ENCODE assay signal across 9 mouse cellular contexts in genomic region chr10:95262388-95262787, GRCm38 (mm10).
A peak's percentile ranks its signal among the peaks of the same experiment; 100 is the strongest.
DNase-seq lines count a peak whose midpoint lies in the region; ATAC-seq and TF ChIP-seq lines count a peak whose summit lies in the region.
"Had no signal": no experiment of that assay in that cellular context is flagged by ENCODE, and none has a peak within 500 bp of the region (broad histone marks: within the 10 kb centered on the region; RNA-seq: fewer than 3 reads in every experiment).

No protein-coding gene starts in this region.

- 58% methylated on average over 11 of the region's 11 CpGs for WGBS in kidney, adult 2 months
- 15% methylated on average over 11 of the region's 11 CpGs for WGBS in liver, embryonic 12.5 days (ENCODE audit: insufficient replicate concordance)
- WGBS in hindbrain, embryonic 11.5 days, result 11% methylated on average over 11 of the region's 11 CpGs

- H3K4me3 ChIP-seq in kidney, adult 2 months (ENCODE audit: insufficient read depth, low read depth, low read length), result no peak overlapping the region
- H3K4me3 ChIP-seq in liver, embryonic 12.5 days, result no peak overlapping the region
- no peak overlapping the region for H3K4me3 ChIP-seq in hindbrain, embryonic 11.5 days (ENCODE audit: low read depth, low read length)

- TF ChIP-seq POLR2A in kidney, adult 2 months (IDR thresholded peaks at IDR 0.05; ENCODE audit: low read depth, low read length), result no peak

- no peak for TF ChIP-seq CTCF in kidney, adult 2 months (conservative IDR thresholded peaks at IDR 0.05; ENCODE audit: insufficient read depth, insufficient read length, low read depth, low read length)

- no peak overlapping the region for H3K9ac ChIP-seq in liver, embryonic 12.5 days
- no peak overlapping the region for H3K9ac ChIP-seq in hindbrain, embryonic 11.5 days (ENCODE audit: low read depth, low read length)
- H3K9ac ChIP-seq: liver, embryonic 14.5 days had no signal

- no peak overlapping the region for H3K27ac ChIP-seq in kidney, adult 2 months (ENCODE audit: insufficient read depth, low read depth, low read length)
- no peak overlapping the region for H3K27ac ChIP-seq in liver, embryonic 12.5 days
- H3K27ac ChIP-seq in hindbrain, embryonic 11.5 days (ENCODE audit: low read depth, low read length), result no peak overlapping the region
- H3K27ac ChIP-seq: liver, embryonic 14.5 days had no signal

- no peaks in the 10 kb centered on the region for H3K9me3 ChIP-seq in liver, embryonic 12.5 days (replicated peaks)
- no peaks in the 10 kb centered on the region for H3K9me3 ChIP-seq in hindbrain, embryonic 11.5 days (ENCODE audit: control insufficient read depth, low read length)

- H3K36me3 ChIP-seq in kidney, adult 2 months (ENCODE audit: control insufficient read depth, insufficient read depth, low read length), result no peaks in the 10 kb centered on the region
- no peaks in the 10 kb centered on the region for H3K36me3 ChIP-seq in liver, embryonic 12.5 days
- no peaks in the 10 kb centered on the region for H3K36me3 ChIP-seq in hindbrain, embryonic 11.5 days (ENCODE audit: control insufficient read depth, insufficient read depth, low read length)

- H3K27me3 ChIP-seq in kidney, adult 2 months (replicated peaks; ENCODE audit: control insufficient read depth, insufficient read depth, low read length), result no peaks in the 10 kb centered on the region
- peaks cover 48% of the 10 kb centered on the region for H3K27me3 ChIP-seq in liver, embryonic 12.5 days (replicated peaks)
- peaks cover 8% of the 10 kb centered on the region; the same call in 1 of the 2 replicates for H3K27me3 ChIP-seq in hindbrain, embryonic 11.5 days (ENCODE audit: control insufficient read depth, insufficient read depth, low read length)

- ATAC-seq in common myeloid progenitor, adult 5-6 weeks (replicated peaks; ENCODE audit: low read depth, poor library complexity, severe bottlenecking), result peak; percentile 26; the same call in 1 of the 2 replicates
- ATAC-seq in liver, embryonic 12.5 days, result no peak
- no peak for ATAC-seq in hindbrain, embryonic 11.5 days (ENCODE audit: low FRiP score)

- peak; percentile 48 for DNase-seq in kidney, adult 2 months
- DNase-seq in kidney, postnatal 4 days, result no peak
- peak; percentile 80 for DNase-seq in CD4-positive, CD25-positive, alpha-beta regulatory T cell, adult 2 months (ENCODE audit: low read depth, low spot score)
- DNase-seq in right cerebral cortex, postnatal 36 days (ENCODE audit: low spot score in 2 of 2), result no peak
- no peak for DNase-seq in cerebellum, postnatal 4 days (ENCODE audit: low spot score in 2 of 2)
- DNase-seq in hindbrain, embryonic 11.5 days (ENCODE audit: low spot score), result no peak

- H3K4me1 ChIP-seq in kidney, adult 2 months (ENCODE audit: control insufficient read depth, insufficient read depth, low read length), result peaks cover 10% of the 10 kb centered on the region
- peaks cover 36% of the 10 kb centered on the region for H3K4me1 ChIP-seq in liver, embryonic 12.5 days
- 0 out of 2 replicates have a peak, but pooled peaks cover 7% of the 10 kb centered on the region for H3K4me1 ChIP-seq in hindbrain, embryonic 11.5 days (replicated peaks; ENCODE audit: control insufficient read depth, insufficient read depth, low read length)

- H3K4me2 ChIP-seq in liver, embryonic 12.5 days, result peak overlapping the region; percentile 3; the same call in 1 of the 2 replicates
- H3K4me2 ChIP-seq in hindbrain, embryonic 11.5 days (replicated peaks; ENCODE audit: low read depth, low read length), result no peak overlapping the region

Comparison
In these comparisons a context has a peak if more than half of its experiments do, and no peak if none do; other contexts are left out.
1. DNase-seq: peak in kidney, adult 2 months (single experiment) and CD4-positive, CD25-positive, alpha-beta regulatory T cell, adult 2 months (single experiment); none in kidney, postnatal 4 days (0 of 2), right cerebral cortex, postnatal 36 days (0 of 2), cerebellum, postnatal 4 days (0 of 2) and hindbrain, embryonic 11.5 days (single experiment).